Mouse (Mus musculus) midbrain, postnatal 0 days (tissue): ENCODE results near the gene Prkaca. TPM values are rescaled to one million over a fixed set of nuclear protein-coding genes. Genes with fewer than 3 reads are reported as not detected.

Source experiments
- ATAC-seq: fragments of 200-750 bp; cut with Nextera tagmentation; 2 replicates; pipeline ENCODE4 v1.8.0; 2017; ENCODE audit warnings: moderate number of reproducible peaks, mild to moderate bottlenecking, moderate TSS enrichment, moderate library complexity; ENCODE audit not compliant: low FRiP score
- DNase-seq: peaks from one replicate; pipeline ENCODE4 v3.0.0-alpha.2; 2015; ENCODE audit warnings: low spot score
- H3K27ac ChIP-seq: fragments of 300-500 bp; sonication (generic); 2 replicates; pipeline ENCODE4 v1.5.1; 2014; ENCODE audit warnings: low read depth, mild to moderate bottlenecking, low read length, mixed read lengths
- H3K27me3 ChIP-seq: fragments of 300-500 bp; sonication (generic); 2 replicates; pipeline ENCODE4 v1.6.1; 2014; ENCODE audit warnings: low read length, control low read depth, mixed read lengths; ENCODE audit not compliant: insufficient read depth
- H3K36me3 ChIP-seq: fragments of 300-500 bp; sonication (generic); 2 replicates; pipeline ENCODE4 v1.6.1; 2014; ENCODE audit warnings: low read length, control low read depth, mixed read lengths; ENCODE audit not compliant: insufficient read depth
- H3K4me1 ChIP-seq: fragments of 300-500 bp; sonication (generic); 2 replicates; pipeline ENCODE4 v1.6.1; 2014; ENCODE audit warnings: mild to moderate bottlenecking, control low read depth, antibody characterized with exemption, low read length, mixed read lengths; ENCODE audit not compliant: insufficient read depth
- H3K4me2 ChIP-seq: fragments of 300-500 bp; sonication (generic); 2 replicates; pipeline ENCODE4 v1.6.1; 2014; ENCODE audit warnings: low read depth, mild to moderate bottlenecking, low read length, mixed read lengths; ENCODE audit not compliant: poor library complexity, severe bottlenecking
- H3K4me3 ChIP-seq: fragments of 300-500 bp; sonication (generic); 2 replicates; pipeline ENCODE4 v1.5.1; 2014; ENCODE audit warnings: low read depth, mild to moderate bottlenecking, low read length, moderate library complexity
- H3K9ac ChIP-seq: fragments of 300-500 bp; sonication (generic); replicated peaks from 2 replicates; pipeline ENCODE4 v1.6.1; 2014; ENCODE audit warnings: mild to moderate bottlenecking, low read length, moderate library complexity, mixed read lengths; ENCODE audit not compliant: poor library complexity, severe bottlenecking
- H3K9me3 ChIP-seq: fragments of 300-500 bp; sonication (generic); 2 replicates; pipeline ENCODE4 v1.6.1; 2016; ENCODE audit warnings: low read length, control low read depth
- CTCF ChIP-seq: IDR thresholded peaks from 2 replicates; pipeline ENCODE4 v1.5.1; 2016; ENCODE audit warnings: antibody characterized with exemption, mild to moderate bottlenecking
- WGBS: fragments of 180-500 bp; shearing (Covaris S2); extraction: QIAGEN DNeasy Blood & Tissue Kit; methylation state at CpG from one replicate; pipeline ENCODE4 v1.1.7; 2014; 5-methylcytosine and 5-hydroxymethylcytosine counted together
- polyA plus RNA-seq: library from polyadenylated mRNA; unstranded; fragments of >200 nt; fragmentation: Nextera tagmentation; extraction: Ambion mirVana; gene quantifications from 2 replicates; pipeline ENCODE4 v1.2.1, GENCODE M21; 2015
- total RNA-seq: library from RNA; depleted of rRNA; stranded (reverse); fragments of >200 nt; gene quantifications from 2 replicates; pipeline ENCODE4 v1.2.3, GENCODE M21; 2014

Prkaca gene
- total and polyA plus RNA-seq, 2 experiments from 2014 or later: 218 to 253 TPM

- 12% methylated on average over 10 of the region's 10 CpGs for WGBS
- Histone ChIP-seq H3K4me3 (no peak overlapping the region), H3K9me3 (no peaks in the 10 kb centered on the region), H3K4me1 (no peaks in the 10 kb centered on the region), H3K27ac (no peak overlapping the region), H3K9ac (no peak overlapping the region), H3K27me3 (peaks cover 29% of the 10 kb centered on the region; the same call in 1 of the 2 replicates), H3K4me2 (no peak overlapping the region), H3K36me3 (no peaks in the 10 kb centered on the region)
- peak; percentile 64 for TF ChIP-seq CTCF
- no peak for ATAC-seq
- DNase-seq: no peak
These were observed 51.4 kb downstream of the Prkaca start for GRCm38 (mm10) chr8:84024171-84024570.

- H3K9me3 ChIP-seq: no peaks in the 10 kb centered on the region
- peak overlapping the region; percentile 57 for H3K4me3 ChIP-seq
- peaks cover 29% of the 10 kb centered on the region; the same call in 1 of the 2 replicates for H3K27me3 ChIP-seq
- H3K36me3 ChIP-seq: no peaks in the 10 kb centered on the region
- H3K9ac ChIP-seq: peak overlapping the region; percentile 77
- ATAC-seq (peak; percentile 42), DNase-seq (peak; percentile 55)
- no peaks in the 10 kb centered on the region for H3K4me1 ChIP-seq
- TF ChIP-seq CTCF: no peak
- no peak overlapping the region for H3K27ac ChIP-seq
- WGBS: under 1% methylated on average over 36 of the region's 41 CpGs
- H3K4me2 ChIP-seq: peak overlapping the region; percentile 91
These were observed 53.1 kb downstream of the Prkaca start for GRCm38 (mm10) chr8:84025863-84026262.

GRCm38 (mm10) chr8:84027449-84027848 is 54.7 kb downstream of the Prkaca start:
- DNase-seq: no peak
- no peak overlapping the region for H3K27ac ChIP-seq
- H3K9ac ChIP-seq: no peak overlapping the region
- peaks cover 22% of the 10 kb centered on the region; the same call in 1 of the 2 replicates for H3K27me3 ChIP-seq
- no peak for ATAC-seq
- no peaks in the 10 kb centered on the region for H3K36me3 ChIP-seq
- 9% methylated on average over 10 of the region's 10 CpGs for WGBS
- H3K4me1 ChIP-seq: no peaks in the 10 kb centered on the region
- H3K4me3 ChIP-seq: no peak overlapping the region
- no peak for TF ChIP-seq CTCF
- no peaks in the 10 kb centered on the region for H3K9me3 ChIP-seq
- H3K4me2 ChIP-seq: no peak overlapping the region

- ATAC-seq (no peak), DNase-seq (no peak)
- 89% methylated on average over 5 of the region's 5 CpGs for WGBS
- no peak for TF ChIP-seq CTCF
- H3K27me3 ChIP-seq: peaks cover 22% of the 10 kb centered on the region; the same call in 1 of the 2 replicates
- H3K36me3 ChIP-seq: no peaks in the 10 kb centered on the region
- no peaks in the 10 kb centered on the region for H3K9me3 ChIP-seq
- no peak overlapping the region for H3K9ac ChIP-seq
- H3K4me1 ChIP-seq: no peaks in the 10 kb centered on the region
- no peak overlapping the region for H3K4me2 ChIP-seq
- no peak overlapping the region for H3K4me3 ChIP-seq
- H3K27ac ChIP-seq: no peak overlapping the region
These were observed 56.5 kb downstream of the Prkaca start for GRCm38 (mm10) chr8:84029272-84029671.

GRCm38 (mm10) chr8:84032777-84033176 is 60.0 kb downstream of the Prkaca start:
- H3K27ac ChIP-seq: no peak overlapping the region
- H3K9ac ChIP-seq: no peak overlapping the region
- WGBS: 78% methylated on average over 4 of the region's 4 CpGs
- H3K36me3 ChIP-seq: no peaks in the 10 kb centered on the region
- H3K9me3 ChIP-seq: no peaks in the 10 kb centered on the region
- H3K27me3 ChIP-seq: peaks cover 15% of the 10 kb centered on the region; the same call in 1 of the 2 replicates
- no peak for TF ChIP-seq CTCF
- no peaks in the 10 kb centered on the region for H3K4me1 ChIP-seq
- ATAC-seq: no peak
- H3K4me2 ChIP-seq: no peak overlapping the region
- H3K4me3 ChIP-seq: no peak overlapping the region
- DNase-seq: no peak

GRCm38 (mm10) chr8:84038015-84038414 is 65.2 kb downstream of the Prkaca start:
- no peak for ATAC-seq
- Histone ChIP-seq H3K27ac (no peak overlapping the region), H3K36me3 (no peaks in the 10 kb centered on the region), H3K4me1 (peaks cover 4% of the 10 kb centered on the region; the same call in 1 of the 2 replicates), H3K9ac (no peak overlapping the region), H3K4me3 (no peak overlapping the region), H3K9me3 (no peaks in the 10 kb centered on the region), H3K4me2 (no peak overlapping the region), H3K27me3 (peaks cover 27% of the 10 kb centered on the region)
- no peak for DNase-seq
- TF ChIP-seq CTCF: no peak
- 69% methylated on average over 5 of the region's 5 CpGs for WGBS
